Mouse (Mus musculus): ENCODE data around the gene Gm13090.

GRCm38 (mm10) chr4:151103646-151104045, 14.3 kb downstream of the Gm13090 start:
- TF ChIP-seq CTCF (IDR thresholded peaks at IDR 0.05; ENCODE audit: low read depth, low read length) (no peak), POLR2AphosphoS5 (IDR thresholded peaks at IDR 0.05; ENCODE audit: insufficient replicate concordance, low read depth, low read length) (no peak), GATA1 (IDR thresholded peaks at IDR 0.05; ENCODE audit: borderline replicate concordance, low read length) (no peak), TAL1 (conservative IDR thresholded peaks at IDR 0.05; ENCODE audit: low read depth, low read length) (no peak)

Data from G1E (cell line).